In the genomic region with DNA sequence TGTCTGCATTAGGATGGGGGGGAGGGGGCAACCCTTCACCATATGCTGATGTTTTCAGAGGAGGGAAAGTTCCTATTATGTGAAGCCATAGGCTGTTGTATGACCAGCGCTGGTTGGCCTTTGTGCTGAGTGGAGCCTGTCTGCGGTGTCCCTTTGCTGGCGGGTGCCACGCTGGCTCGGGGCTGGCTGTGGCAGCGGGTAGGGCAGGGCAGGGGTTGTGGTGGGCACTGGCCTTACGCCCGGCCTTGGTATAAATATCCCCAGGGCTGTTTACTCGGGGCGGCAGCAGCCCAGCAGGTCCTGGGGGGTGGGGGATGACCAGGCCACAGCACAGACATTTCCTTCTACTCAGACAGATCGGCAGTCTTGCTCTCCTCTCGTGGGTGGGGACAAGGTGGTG, we compare ENCODE assay signal across 8 mouse cellular contexts. TPM values are rescaled to one million over a fixed set of nuclear protein-coding genes. Genes with fewer than 3 reads are reported as not detected.
A peak's percentile ranks its signal among the peaks of the same experiment; 100 is the strongest.
DNase-seq lines count a peak whose midpoint lies in the region; ATAC-seq and TF ChIP-seq lines count a peak whose summit lies in the region.

No protein-coding gene starts in this region.

- H3K9me3 ChIP-seq in intestine, postnatal 0 days (ENCODE audit: control insufficient read depth), result no peaks in the 10 kb centered on the region
- H3K9me3 ChIP-seq in midbrain, embryonic 15.5 days, result no peaks in the 10 kb centered on the region

- H3K36me3 ChIP-seq in intestine, postnatal 0 days (ENCODE audit: control insufficient read depth, insufficient read depth), result peaks cover 28% of the 10 kb centered on the region
- H3K36me3 ChIP-seq in midbrain, embryonic 15.5 days (replicated peaks), result peaks cover 17% of the 10 kb centered on the region

- peak; percentile 45 for DNase-seq in adrenal gland, postnatal 14 days
- no peak for DNase-seq in adrenal gland, postnatal 25 days
- DNase-seq in right cerebral cortex, postnatal 10 days (ENCODE audit: low spot score in 2 of 2), result peak; percentile 73 to 74
- no peak for DNase-seq in right cerebral cortex, postnatal 14 days
- no peak for DNase-seq in cerebellum, postnatal 25 days
- no peak for DNase-seq in thymus, postnatal 10 days (ENCODE audit: low spot score in 2 of 2)

- ATAC-seq in intestine, postnatal 0 days, result no peak
- ATAC-seq in midbrain, embryonic 15.5 days (replicated peaks), result peak; percentile 7; the same call in 1 of the 2 replicates

- H3K27me3 ChIP-seq in intestine, postnatal 0 days (replicated peaks; ENCODE audit: control insufficient read depth, insufficient read depth, low read length), result no peaks in the 10 kb centered on the region
- H3K27me3 ChIP-seq in midbrain, embryonic 15.5 days (replicated peaks), result no peaks in the 10 kb centered on the region

- H3K27ac ChIP-seq in intestine, postnatal 0 days (ENCODE audit: low read depth, low read length), result no peak overlapping the region
- no peak overlapping the region for H3K27ac ChIP-seq in midbrain, embryonic 15.5 days

- 19% methylated on average over 12 of the region's 12 CpGs for WGBS in intestine, postnatal 0 days
- WGBS in midbrain, embryonic 15.5 days, result 17% methylated on average over 12 of the region's 12 CpGs

- 0 out of 2 replicates have a peak overlapping the region, but pooled peaks have one; percentile 21 for H3K4me2 ChIP-seq in intestine, postnatal 0 days (replicated peaks; ENCODE audit: low read depth)
- H3K4me2 ChIP-seq in midbrain, embryonic 15.5 days, result no peak overlapping the region

- TF ChIP-seq CTCF in intestine, postnatal 0 days (IDR thresholded peaks at IDR 0.05; ENCODE audit: low read depth), result no peak

- no peak overlapping the region for H3K4me3 ChIP-seq in intestine, postnatal 0 days (ENCODE audit: low read depth, low read length)
- no peak overlapping the region for H3K4me3 ChIP-seq in midbrain, embryonic 15.5 days

- H3K4me1 ChIP-seq in intestine, postnatal 0 days (replicated peaks; ENCODE audit: control insufficient read depth, insufficient read depth, low read length), result 0 out of 2 replicates have a peak, but pooled peaks cover 6% of the 10 kb centered on the region
- H3K4me1 ChIP-seq in midbrain, embryonic 15.5 days, result peaks cover 20% of the 10 kb centered on the region

- peak overlapping the region; percentile 23; the same call in 1 of the 2 replicates for H3K9ac ChIP-seq in intestine, postnatal 0 days (ENCODE audit: low read depth, low read length)
- peak overlapping the region; percentile 34 for H3K9ac ChIP-seq in midbrain, embryonic 15.5 days

RNA-seq across cellular contexts. Expression of a gene that starts 8.9 kb away (rescaled TPM):
- total RNA-seq in adrenal gland, postnatal 14 days (2021), result 43.8 and 45.0 TPM in 2 replicates
- 54.4 and 61.9 TPM in 2 replicates for total RNA-seq in adrenal gland, postnatal 25 days (2021)
- polyA plus RNA-seq in intestine, postnatal 0 days (2015; fragmentation: Nextera tagmentation; extraction: Ambion mirVana), result 15.9 and 16.5 TPM in 2 replicates
- polyA plus RNA-seq in midbrain, embryonic 15.5 days (2015; fragmentation: Nextera tagmentation; extraction: Ambion mirVana), result 39.5 and 40.2 TPM in 2 replicates

RNA-seq across cellular contexts. Expression of a gene that starts 23.2 kb away (rescaled TPM):
- total RNA-seq in adrenal gland, postnatal 14 days (2021), result 52.7 and 68.0 TPM in 2 replicates
- total RNA-seq in adrenal gland, postnatal 25 days (2021), result 37.0 and 43.7 TPM in 2 replicates
- 1.7 and 2.2 TPM in 2 replicates for polyA plus RNA-seq in intestine, postnatal 0 days (2015; fragmentation: Nextera tagmentation; extraction: Ambion mirVana)
- polyA plus RNA-seq in midbrain, embryonic 15.5 days (2015; fragmentation: Nextera tagmentation; extraction: Ambion mirVana), result 0.56 and 1.0 TPM in 2 replicates

RNA-seq across cellular contexts. Expression of a gene that starts 29.4 kb away (rescaled TPM):
- 17.8 TPM in 2 replicates for total RNA-seq in adrenal gland, postnatal 14 days (2021)
- total RNA-seq in adrenal gland, postnatal 25 days (2021), result 12.7 and 20.3 TPM in 2 replicates
- polyA plus RNA-seq in intestine, postnatal 0 days (2015; fragmentation: Nextera tagmentation; extraction: Ambion mirVana), result 12.4 and 12.6 TPM in 2 replicates
- 47.3 and 50.9 TPM in 2 replicates for polyA plus RNA-seq in midbrain, embryonic 15.5 days (2015; fragmentation: Nextera tagmentation; extraction: Ambion mirVana)

RNA-seq across cellular contexts. Expression of a gene that starts 35.0 kb away (rescaled TPM):
- total RNA-seq in adrenal gland, postnatal 14 days (2021), result 0.78 and 0.86 TPM in 2 replicates
- 2.0 TPM in 1 of 2 replicates, not detected in the other for total RNA-seq in adrenal gland, postnatal 25 days (2021)
- 0.61 and 1.3 TPM in 2 replicates for polyA plus RNA-seq in intestine, postnatal 0 days (2015; fragmentation: Nextera tagmentation; extraction: Ambion mirVana)
- polyA plus RNA-seq in midbrain, embryonic 15.5 days (2015; fragmentation: Nextera tagmentation; extraction: Ambion mirVana), result 53.5 and 54.0 TPM in 2 replicates

RNA-seq across cellular contexts. Expression of a gene that starts 44.6 kb away (rescaled TPM):
- 119 and 130 TPM in 2 replicates for total RNA-seq in adrenal gland, postnatal 14 days (2021)
- total RNA-seq in adrenal gland, postnatal 25 days (2021), result 116 and 128 TPM in 2 replicates
- 32.1 TPM in 2 replicates for polyA plus RNA-seq in intestine, postnatal 0 days (2015; fragmentation: Nextera tagmentation; extraction: Ambion mirVana)
- 43.6 and 44.4 TPM in 2 replicates for polyA plus RNA-seq in midbrain, embryonic 15.5 days (2015; fragmentation: Nextera tagmentation; extraction: Ambion mirVana)

Comparison
In these comparisons a context has a peak if more than half of its experiments do, and no peak if none do; other contexts are left out.
1. DNase-seq: peak in adrenal gland, postnatal 14 days (single experiment) and right cerebral cortex, postnatal 10 days (2 of 2); none in adrenal gland, postnatal 25 days (single experiment), right cerebral cortex, postnatal 14 days (single experiment), cerebellum, postnatal 25 days (0 of 2) and thymus, postnatal 10 days (0 of 2).